Mouse (Mus musculus) G1E (cell line): ENCODE data around the gene Casp8. TPM values are rescaled to one million over a fixed set of nuclear protein-coding genes. Genes with fewer than 3 reads are reported as not detected.
"Not testable (repeated sequence)": the region's sequence is repeated elsewhere in the genome, so short reads cannot be mapped to it uniquely, and the experiment has no call there.

Experiments used
- ATAC-seq: 2 replicates; pipeline ENCODE4 v1.8.0; 2016; ENCODE audit warnings: mild to moderate bottlenecking; ENCODE audit not compliant: insufficient number of reproducible peaks, poor library complexity, low FRiP score, severe bottlenecking; ENCODE audit errors: extremely low read depth
- DNase-seq: peaks from one replicate; pipeline ENCODE4 v3.0.0; 2012; ENCODE audit warnings: low spot score
- H3K27me3 ChIP-seq: 2 replicates; pipeline ENCODE4 v1.6.1; 2012; ENCODE audit warnings: mild to moderate bottlenecking, low read length, inconsistent platforms; ENCODE audit not compliant: insufficient read depth
- H3K36me3 ChIP-seq: replicated peaks from 2 replicates; pipeline ENCODE3; 2012; ENCODE audit warnings: mild to moderate bottlenecking, inconsistent platforms
- H3K4me1 ChIP-seq: 2 replicates; pipeline ENCODE4 v1.6.1; 2012; ENCODE audit warnings: low read depth, low read length, inconsistent platforms, mixed read lengths; ENCODE audit not compliant: insufficient read depth
- H3K4me3 ChIP-seq: 2 replicates; pipeline ENCODE4 v1.5.1; 2012; ENCODE audit warnings: low read depth, mild to moderate bottlenecking, inconsistent platforms, low read length, moderate library complexity, mixed read lengths
- H3K9me3 ChIP-seq: replicated peaks from 2 replicates; pipeline ENCODE4 v1.6.1; 2012; ENCODE audit warnings: inconsistent platforms
- CTCF ChIP-seq: IDR thresholded peaks from 2 replicates; pipeline ENCODE4 v1.5.1; 2012; ENCODE audit warnings: low read depth, low read length, inconsistent platforms, mixed read lengths
- GATA1 ChIP-seq: IDR thresholded peaks from 2 replicates; pipeline ENCODE4 v1.6.1; 2012; ENCODE audit warnings: borderline replicate concordance, low read length, inconsistent platforms, mixed read lengths
- GATA2 ChIP-seq: IDR thresholded peaks from 2 replicates; pipeline ENCODE4 v1.6.1; 2012; ENCODE audit warnings: low read depth, low read length, inconsistent platforms, borderline replicate concordance
- POLR2AphosphoS5 ChIP-seq: IDR thresholded peaks from 2 replicates; pipeline ENCODE4 v1.6.1; 2012; ENCODE audit warnings: low read depth, low read length, inconsistent platforms; ENCODE audit not compliant: insufficient replicate concordance
- TAL1 ChIP-seq: conservative IDR thresholded peaks from 2 replicates; pipeline ENCODE4 v1.6.1; 2012; ENCODE audit warnings: low read depth, low read length, inconsistent platforms, mixed read lengths
- polyA plus RNA-seq: library from polyadenylated mRNA; stranded (reverse); fragments of >175 nt; gene quantifications from 2 replicates; pipeline ENCODE4 v1.2.3, GENCODE M21; 2012
- total RNA-seq, 2 experiments: library from RNA; stranded (forward) in 1 of 2; stranded (reverse) in 1 of 2; fragments of 200-1000 nt in 1 of 2; fragments of >200 nt in 1 of 2; fragmentation: Nextera tagmentation in 1 of 2; gene quantifications; 2 replicates each; pipeline ENCODE4 v1.2.3; 2014 to 2017

The Casp8 gene
- total and polyA plus RNA-seq, 3 experiments = 0.73 to 23.0 (median 10.5) TPM

- not testable (repeated sequence) for H3K36me3 ChIP-seq, H3K4me1 ChIP-seq, H3K9me3 ChIP-seq, H3K27me3 ChIP-seq, DNase-seq, H3K4me3 ChIP-seq, ATAC-seq
These were observed 88.1 kb downstream of the Casp8 start for GRCm38 (mm10) chr1:58883279-58883678.

- no peak for TF ChIP-seq CTCF
- no peak for TF ChIP-seq POLR2AphosphoS5
- no peak for TF ChIP-seq GATA2
- no peak for TF ChIP-seq TAL1
- TF ChIP-seq GATA1 = no peak
- H3K36me3 ChIP-seq = no peaks in the 10 kb centered on the region
- no peak for ATAC-seq
- H3K4me3 ChIP-seq = no peak overlapping the region
- H3K27me3 ChIP-seq = peaks cover 8% of the 10 kb centered on the region; the same call in 1 of the 2 replicates
- no peak for DNase-seq
- no peaks in the 10 kb centered on the region for H3K9me3 ChIP-seq
- H3K4me1 ChIP-seq = no peaks in the 10 kb centered on the region
These were observed 90.5 kb downstream of the Casp8 start for GRCm38 (mm10) chr1:58885646-58886045.

- no peaks in the 10 kb centered on the region for H3K4me1 ChIP-seq
- TF ChIP-seq GATA2 (no peak), GATA1 (no peak), POLR2AphosphoS5 (no peak), TAL1 (no peak), CTCF (no peak)
- ATAC-seq (no peak), DNase-seq (no peak)
- H3K4me3 ChIP-seq = no peak overlapping the region
- H3K36me3 ChIP-seq = no peaks in the 10 kb centered on the region
- H3K9me3 ChIP-seq = no peaks in the 10 kb centered on the region
- peaks cover 8% of the 10 kb centered on the region; the same call in 1 of the 2 replicates for H3K27me3 ChIP-seq
These were observed 94.8 kb downstream of the Casp8 start for GRCm38 (mm10) chr1:58889826-58890546.

- ATAC-seq, H3K9me3 ChIP-seq, H3K4me3 ChIP-seq, H3K27me3 ChIP-seq, H3K36me3 ChIP-seq, H3K4me1 ChIP-seq, DNase-seq: not testable (repeated sequence)
These were observed 95.6 kb downstream of the Casp8 start for GRCm38 (mm10) chr1:58890697-58891290.

- not testable (repeated sequence) for ATAC-seq, H3K4me1 ChIP-seq
These were observed 96.5 kb downstream of the Casp8 start for GRCm38 (mm10) chr1:58891481-58892170.

GRCm38 (mm10) chr1:58892386-58892785 is 97.2 kb downstream of the Casp8 start:
- H3K4me1 ChIP-seq, H3K27me3 ChIP-seq, H3K36me3 ChIP-seq, ATAC-seq, H3K4me3 ChIP-seq, DNase-seq, H3K9me3 ChIP-seq: not testable (repeated sequence)

More at GRCm38 (mm10) chr1:58891481-58892170, 96.5 kb downstream of the Casp8 start:
- not testable (repeated sequence) for DNase-seq, H3K9me3 ChIP-seq, H3K36me3 ChIP-seq, H3K4me3 ChIP-seq, H3K27me3 ChIP-seq

Other genes with a start within 250 kb of the Casp8 start
- 28.3 and 34.5 TPM in 2 replicates for gene Fam126b, start 209.1 kb upstream of the Casp8 start, total RNA-seq (2014; fragmentation: Nextera tagmentation)
- gene Fam126b, start 209.1 kb upstream of the Casp8 start, total RNA-seq (2017) = 32.9 and 35.0 TPM in 2 replicates
- gene Fam126b, start 209.1 kb upstream of the Casp8 start, polyA plus RNA-seq = 7.1 and 10.3 TPM in 2 replicates
- 34.5 and 57.8 TPM in 2 replicates for gene Ndufb3, start 209.0 kb upstream of the Casp8 start, total RNA-seq (2014; fragmentation: Nextera tagmentation)
- 168 and 172 TPM in 2 replicates for gene Ndufb3, start 209.0 kb upstream of the Casp8 start, total RNA-seq (2017)
- gene Ndufb3, start 209.0 kb upstream of the Casp8 start, polyA plus RNA-seq = 5.8 and 7.5 TPM in 2 replicates
- not detected in 2 replicates for gene Als2cr12, start 99.4 kb upstream of the Casp8 start, total RNA-seq (2014; fragmentation: Nextera tagmentation)
- gene Als2cr12, start 99.4 kb upstream of the Casp8 start, total RNA-seq (2017) = 0.17 and 0.22 TPM in 2 replicates
- gene Als2cr12, start 99.4 kb upstream of the Casp8 start, polyA plus RNA-seq = not detected in 2 replicates
- 92.7 and 127 TPM in 2 replicates for gene Cflar, start 83.9 kb upstream of the Casp8 start, total RNA-seq (2014; fragmentation: Nextera tagmentation)
- 173 and 179 TPM in 2 replicates for gene Cflar, start 83.9 kb upstream of the Casp8 start, total RNA-seq (2017)
- gene Cflar, start 83.9 kb upstream of the Casp8 start, polyA plus RNA-seq = 5.5 and 8.8 TPM in 2 replicates
- 88.5 and 143 TPM in 2 replicates for gene Trak2, start 178.1 kb downstream of the Casp8 start, total RNA-seq (2014; fragmentation: Nextera tagmentation)
- gene Trak2, start 178.1 kb downstream of the Casp8 start, total RNA-seq (2017) = 55.3 and 59.9 TPM in 2 replicates
- 89.6 and 110 TPM in 2 replicates for gene Trak2, start 178.1 kb downstream of the Casp8 start, polyA plus RNA-seq
- 82.2 and 115 TPM in 2 replicates for gene Stradb, start 178.1 kb downstream of the Casp8 start, total RNA-seq (2014; fragmentation: Nextera tagmentation)
- gene Stradb, start 178.1 kb downstream of the Casp8 start, total RNA-seq (2017) = 21.1 and 23.3 TPM in 2 replicates
- 4.8 and 6.3 TPM in 2 replicates for gene Stradb, start 178.1 kb downstream of the Casp8 start, polyA plus RNA-seq